Mouse (Mus musculus): ENCODE data around the gene Prcp.

Gene Prcp

DNA sequence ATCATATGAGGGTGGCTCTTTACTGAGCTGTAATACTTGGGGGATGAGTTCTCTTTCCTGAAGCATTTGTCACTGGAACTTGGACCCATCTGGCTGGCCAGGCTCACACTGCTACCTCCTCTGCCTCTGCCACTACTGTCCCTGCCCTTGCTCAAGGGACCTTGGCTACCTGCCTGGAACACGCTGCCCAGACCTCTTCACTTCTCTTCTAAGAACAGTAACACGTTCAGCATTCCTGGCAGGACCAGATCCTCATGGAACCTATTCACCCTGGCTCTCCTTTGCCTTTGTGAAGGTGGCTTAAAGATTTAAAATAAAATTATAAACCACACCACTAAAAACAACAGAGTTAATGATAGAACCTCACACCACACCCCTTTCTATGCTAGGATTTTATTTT is 107.6 kb downstream of the Prcp start:
- peak; percentile 98 for DNase-seq

Measured in heart, adult 11 months (tissue).